Mouse (Mus musculus) MEL (cell line): ENCODE measurements around the gene Rpl9-ps6. TPM values are rescaled to one million over a fixed set of nuclear protein-coding genes. Genes with fewer than 3 reads are reported as not detected.

Experiments used
- DNase-seq: peaks from one replicate; pipeline ENCODE4 v3.0.0; 2011; ENCODE audit warnings: low read depth, low spot score
- H3K27ac ChIP-seq: 2 replicates; pipeline ENCODE4 v1.5.1; 2012; ENCODE audit warnings: low read depth, mild to moderate bottlenecking, control low read depth, low read length, moderate library complexity; ENCODE audit not compliant: control insufficient read depth
- H3K27me3 ChIP-seq, 2 experiments: fragments of 150-350 bp in 1 of 2; sonication (generic) in 1 of 2; 2 replicates each; pipeline ENCODE4 v1.6.1; 2012; ENCODE audit warnings: low read length in 2 of 2, mild to moderate bottlenecking in 2 of 2, improper control_type of control experiment in 1 of 2, moderate library complexity in 1 of 2; ENCODE audit not compliant: insufficient read depth in 2 of 2, control insufficient read depth in 1 of 2
- H3K36me3 ChIP-seq, 2 experiments: 2 replicates each; pipeline ENCODE4 v1.6.1; 2012 to 2014; ENCODE audit warnings: low read length in 2 of 2, improper control_type of control experiment in 1 of 2, inconsistent platforms in 1 of 2, mild to moderate bottlenecking in 1 of 2; ENCODE audit not compliant: insufficient read depth in 2 of 2, control insufficient read depth in 1 of 2
- H3K4me1 ChIP-seq, 2 experiments: fragments of 150-350 bp in 1 of 2; sonication (generic) in 1 of 2; 2 replicates each; pipeline ENCODE4 v1.6.1; 2012; ENCODE audit warnings: low read length in 2 of 2, improper control_type of control experiment in 1 of 2, mild to moderate bottlenecking in 1 of 2; ENCODE audit not compliant: insufficient read depth in 2 of 2, control insufficient read depth in 1 of 2
- H3K4me3 ChIP-seq, 2 experiments: fragments of 150-350 bp in 1 of 2; sonication (generic) in 1 of 2; 2 replicates each; pipeline ENCODE4 v1.5.1; 2012; ENCODE audit warnings: low read depth in 2 of 2, low read length in 2 of 2, mild to moderate bottlenecking in 2 of 2, moderate library complexity in 2 of 2, control low read depth in 1 of 2, improper control_type of control experiment in 1 of 2; ENCODE audit not compliant: control insufficient read depth in 1 of 2, insufficient read depth in 1 of 2
- H3K79me2 ChIP-seq: 2 replicates; pipeline ENCODE4 v1.6.1; 2012; ENCODE audit warnings: mild to moderate bottlenecking, low read length, moderate library complexity; ENCODE audit not compliant: control insufficient read depth, poor library complexity, insufficient read depth
- H3K9ac ChIP-seq: 2 replicates; pipeline ENCODE4 v1.6.1; 2012; ENCODE audit warnings: low read depth, mild to moderate bottlenecking, control low read depth, low read length, moderate library complexity; ENCODE audit not compliant: control insufficient read depth, poor library complexity, severe bottlenecking
- H3K9me3 ChIP-seq: fragments of 150-350 bp; sonication (generic); replicated peaks from 2 replicates; pipeline ENCODE4 v1.6.1; 2012; ENCODE audit warnings: mild to moderate bottlenecking, low read length, improper control_type of control experiment, moderate library complexity; ENCODE audit not compliant: insufficient read depth
- BHLHE40 ChIP-seq: IDR thresholded peaks from 2 replicates; pipeline ENCODE4 v1.6.1; 2012; ENCODE audit warnings: low read depth, mild to moderate bottlenecking, inconsistent platforms, low read length, improper control_type of control experiment, borderline replicate concordance
- CHD1 ChIP-seq: IDR thresholded peaks from 2 replicates; pipeline ENCODE4 v1.6.1; 2012; ENCODE audit warnings: low read depth, mild to moderate bottlenecking, inconsistent platforms, low read length, improper control_type of control experiment
- CHD2 ChIP-seq: IDR thresholded peaks from 2 replicates; pipeline ENCODE4 v1.6.1; 2011; ENCODE audit warnings: low read length, improper control_type of control experiment
- CTCF ChIP-seq, 3 experiments: IDR thresholded peaks in 2 of 3; conservative IDR thresholded peaks in 1 of 3; 2 replicates each; pipeline ENCODE4 v1.5.1; 2011 to 2012; ENCODE audit warnings: low read length in 3 of 3, low read depth in 2 of 3, mild to moderate bottlenecking in 2 of 3, improper control_type of control experiment in 1 of 3, inconsistent platforms in 1 of 3, mixed read lengths in 1 of 3, moderate library complexity in 1 of 3; ENCODE audit not compliant: control insufficient read depth in 1 of 3, insufficient read depth in 1 of 3, poor library complexity in 1 of 3, severe bottlenecking in 1 of 3
- E2F4 ChIP-seq: IDR thresholded peaks from 2 replicates; pipeline ENCODE4 v1.6.1; 2011; ENCODE audit warnings: low read depth, low read length, improper control_type of control experiment, borderline replicate concordance
- ELF1 ChIP-seq: IDR thresholded peaks from 2 replicates; pipeline ENCODE4 v1.6.1; 2014; ENCODE audit warnings: low read depth, mild to moderate bottlenecking, inconsistent platforms, low read length, improper control_type of control experiment, moderate library complexity
- EP300 ChIP-seq, 2 experiments: IDR thresholded peaks; 2 replicates each; pipeline ENCODE4 v1.6.1; 2011; ENCODE audit warnings: improper control_type of control experiment in 2 of 2, low read length in 2 of 2, low read depth in 1 of 2, mild to moderate bottlenecking in 1 of 2
- ETS1 ChIP-seq: IDR thresholded peaks from 2 replicates; pipeline ENCODE4 v1.6.1; 2012; ENCODE audit warnings: low read depth, mild to moderate bottlenecking, inconsistent platforms, low read length, improper control_type of control experiment, moderate library complexity
- GABPA ChIP-seq: IDR thresholded peaks from 2 replicates; pipeline ENCODE4 v1.6.1; 2012; ENCODE audit warnings: low read depth, mild to moderate bottlenecking, inconsistent platforms, low read length, improper control_type of control experiment, moderate library complexity
- GATA1 ChIP-seq: IDR thresholded peaks from 2 replicates; pipeline ENCODE4 v1.6.1; 2011; ENCODE audit warnings: low read depth, low read length, improper control_type of control experiment
- HCFC1 ChIP-seq: IDR thresholded peaks from 2 replicates; pipeline ENCODE4 v1.6.1; 2012; ENCODE audit warnings: low read depth, mild to moderate bottlenecking, inconsistent platforms, low read length, improper control_type of control experiment, moderate library complexity
- JUND ChIP-seq: IDR thresholded peaks from 2 replicates; pipeline ENCODE4 v1.6.1; 2011; ENCODE audit warnings: low read depth, mild to moderate bottlenecking, improper control_type of control experiment, low read length
- KAT2A ChIP-seq: conservative IDR thresholded peaks from 2 replicates; pipeline ENCODE4 v1.6.1; 2012; ENCODE audit warnings: low read depth, low read length, improper control_type of control experiment, inconsistent platforms
- MAFK ChIP-seq: IDR thresholded peaks from 2 replicates; pipeline ENCODE4 v1.6.1; 2011; ENCODE audit warnings: low read depth, mild to moderate bottlenecking, low read length, improper control_type of control experiment, borderline replicate concordance
- MAX ChIP-seq: IDR thresholded peaks from 2 replicates; pipeline ENCODE4 v1.6.1; 2011; ENCODE audit warnings: low read length, improper control_type of control experiment
- MAZ ChIP-seq: IDR thresholded peaks from 2 replicates; pipeline ENCODE4 v1.6.1; 2012; ENCODE audit warnings: low read depth, mild to moderate bottlenecking, inconsistent platforms, low read length, improper control_type of control experiment
- MEF2A ChIP-seq: IDR thresholded peaks from 2 replicates; pipeline ENCODE4 v1.6.1; 2014; ENCODE audit warnings: low read depth, mild to moderate bottlenecking, inconsistent platforms, low read length, improper control_type of control experiment; ENCODE audit not compliant: poor library complexity, insufficient replicate concordance, severe bottlenecking; ENCODE audit errors: extremely low read depth
- MXI1 ChIP-seq: IDR thresholded peaks from 2 replicates; pipeline ENCODE4 v1.6.1; 2011; ENCODE audit warnings: mild to moderate bottlenecking, low read depth, low read length, improper control_type of control experiment
- MYB ChIP-seq: IDR thresholded peaks from 2 replicates; pipeline ENCODE4 v1.6.1; 2011; ENCODE audit warnings: mild to moderate bottlenecking, low read depth, low read length, improper control_type of control experiment
- MYC ChIP-seq: IDR thresholded peaks from 2 replicates; pipeline ENCODE4 v1.6.1; 2011; ENCODE audit warnings: low read depth, mild to moderate bottlenecking, low read length, improper control_type of control experiment, moderate library complexity
- NELFE ChIP-seq: IDR thresholded peaks from 2 replicates; pipeline ENCODE4 v1.6.1; 2011; ENCODE audit warnings: low read depth, low read length, improper control_type of control experiment
- NRF1 ChIP-seq: IDR thresholded peaks from 2 replicates; pipeline ENCODE4 v1.6.1; 2014; ENCODE audit warnings: low read depth, mild to moderate bottlenecking, inconsistent platforms, low read length, improper control_type of control experiment, moderate library complexity; ENCODE audit not compliant: poor library complexity, insufficient read depth, severe bottlenecking
- POLR2A ChIP-seq, 2 experiments: IDR thresholded peaks; 2 replicates each; pipeline ENCODE4 v1.6.1; 2011 to 2012; ENCODE audit warnings: low read length in 2 of 2, mild to moderate bottlenecking in 2 of 2, control low read depth in 1 of 2, improper control_type of control experiment in 1 of 2, low read depth in 1 of 2, moderate library complexity in 1 of 2; ENCODE audit not compliant: control insufficient read depth in 1 of 2, insufficient read depth in 1 of 2, poor library complexity in 1 of 2
- POLR2AphosphoS2 ChIP-seq: IDR thresholded peaks from 2 replicates; pipeline ENCODE4 v1.6.1; 2011; ENCODE audit warnings: low read length, improper control_type of control experiment
- POLR2AphosphoS5 ChIP-seq: IDR thresholded peaks from 2 replicates; pipeline ENCODE4 v1.6.1; 2012; ENCODE audit warnings: low read depth, borderline replicate concordance, mild to moderate bottlenecking, inconsistent platforms, low read length, moderate library complexity, mixed read lengths
- RAD21 ChIP-seq: IDR thresholded peaks from 2 replicates; pipeline ENCODE4 v1.6.1; 2011; ENCODE audit warnings: mild to moderate bottlenecking, low read depth, low read length, improper control_type of control experiment
- RCOR1 ChIP-seq: IDR thresholded peaks from 2 replicates; pipeline ENCODE4 v1.6.1; 2012; ENCODE audit warnings: low read depth, mild to moderate bottlenecking, inconsistent platforms, low read length, improper control_type of control experiment
- SIN3A ChIP-seq: IDR thresholded peaks from 2 replicates; pipeline ENCODE4 v1.6.1; 2012; ENCODE audit warnings: low read length, improper control_type of control experiment, inconsistent platforms
- TAL1 ChIP-seq: IDR thresholded peaks from 2 replicates; pipeline ENCODE4 v1.6.1; 2012; ENCODE audit warnings: mild to moderate bottlenecking, inconsistent platforms, low read length, moderate library complexity, mixed read lengths
- TBP ChIP-seq: IDR thresholded peaks from 2 replicates; pipeline ENCODE4 v1.8.0; 2011; ENCODE audit warnings: low read depth, low read length, improper control_type of control experiment
- TCF12 ChIP-seq: IDR thresholded peaks from 2 replicates; pipeline ENCODE4 v1.6.1; 2014; ENCODE audit warnings: low read depth, mild to moderate bottlenecking, inconsistent platforms, low read length, improper control_type of control experiment, moderate library complexity
- UBTF ChIP-seq: IDR thresholded peaks from 2 replicates; pipeline ENCODE4 v1.6.1; 2012; ENCODE audit warnings: low read depth, mild to moderate bottlenecking, inconsistent platforms, low read length, improper control_type of control experiment, moderate library complexity, borderline replicate concordance; ENCODE audit not compliant: insufficient read depth
- USF1 ChIP-seq: IDR thresholded peaks from 2 replicates; pipeline ENCODE4 v1.6.1; 2014; ENCODE audit warnings: low read depth, mild to moderate bottlenecking, inconsistent platforms, low read length, improper control_type of control experiment, moderate library complexity
- USF2 ChIP-seq, 2 experiments: IDR thresholded peaks; 2 replicates each; pipeline ENCODE4 v1.6.1; 2011 to 2012; ENCODE audit warnings: improper control_type of control experiment in 2 of 2, low read length in 2 of 2, borderline replicate concordance in 1 of 2, inconsistent platforms in 1 of 2, low read depth in 1 of 2, mild to moderate bottlenecking in 1 of 2; ENCODE audit not compliant: insufficient read depth in 1 of 2
- ZC3H11A ChIP-seq: IDR thresholded peaks from 2 replicates; pipeline ENCODE4 v1.6.1; 2012; ENCODE audit warnings: low read depth, mild to moderate bottlenecking, inconsistent platforms, low read length, improper control_type of control experiment
- ZKSCAN1 ChIP-seq: IDR thresholded peaks from 2 replicates; pipeline ENCODE4 v1.6.1; 2012; ENCODE audit warnings: low read depth, mild to moderate bottlenecking, inconsistent platforms, low read length, improper control_type of control experiment, moderate library complexity
- ZMIZ1 ChIP-seq: IDR thresholded peaks from 2 replicates; pipeline ENCODE4 v1.6.1; 2012; ENCODE audit warnings: low read depth, mild to moderate bottlenecking, inconsistent platforms, low read length, improper control_type of control experiment, moderate library complexity
- ZNF384 ChIP-seq: IDR thresholded peaks from 2 replicates; pipeline ENCODE4 v1.6.1; 2012; ENCODE audit warnings: low read depth, mild to moderate bottlenecking, inconsistent platforms, low read length, improper control_type of control experiment
- polyA plus RNA-seq, 2 experiments: library from polyadenylated mRNA; stranded (reverse) in 1 of 2; unstranded in 1 of 2; fragments of >175 nt in 1 of 2; fragments of >200 nt in 1 of 2; gene quantifications; 2 replicates each; pipeline versions ENCODE4 v1.2.1 to v1.2.4; 2012; ENCODE audit warnings: low replicate concordance in 2 of 2, low read depth in 1 of 2; ENCODE audit not compliant: insufficient read length in 2 of 2, insufficient read depth in 1 of 2, missing spikeins in 1 of 2
- total RNA-seq: library from RNA; depleted of rRNA; stranded (reverse); fragments of 300-350 nt; gene quantifications from 2 replicates; pipeline ENCODE4 v1.2.3, GENCODE M21; 2012

Rpl9-ps6 gene
- total and polyA plus RNA-seq, 3 experiments = 95.5 to 161 TPM; not detected in 1

- Histone ChIP-seq H3K9me3 (no peaks in the 10 kb centered on the region), H3K79me2 (peaks cover 59% of the 10 kb centered on the region), H3K4me3 (no peak overlapping the region), H3K4me1 (peaks cover 11 to 12% of the 10 kb centered on the region in 2 experiments), H3K27ac (no peak overlapping the region), H3K9ac (no peak overlapping the region), H3K36me3 (peaks cover 37 to 53% of the 10 kb centered on the region in 2 experiments), H3K27me3 (no peaks in the 10 kb centered on the region)
- peak; percentile 59 for DNase-seq
- TF ChIP-seq MYC (0 out of 2 replicates have a peak, but pooled peaks have one; percentile 37), POLR2AphosphoS2 (peak; percentile 40; the same call in 1 of the 2 replicates), GABPA (no peak), MAZ (no peak), NELFE (no peak), SIN3A (no peak), TBP (no peak), HCFC1 (no peak), BHLHE40 (no peak), MAFK (no peak), MAX (no peak), RCOR1 (no peak), ZC3H11A (no peak), ZKSCAN1 (no peak), GATA1 (no peak), USF1 (no peak), USF2 (IDR thresholded peaks at IDR 0.05; ENCODE audit: borderline replicate concordance in 1 of 2, insufficient read depth in 1 of 2, low read depth in 1 of 2, low read length in 2 of 2) (no peak), E2F4 (no peak), RAD21 (peak; percentile 35), TAL1 (no peak), EP300 (IDR thresholded peaks at IDR 0.05; ENCODE audit: low read depth in 1 of 2, low read length in 2 of 2) (no peak), ELF1 (no peak), TCF12 (no peak), MEF2A (no peak), KAT2A (no peak), CHD2 (no peak), POLR2A (IDR thresholded peaks at IDR 0.05; ENCODE audit: control insufficient read depth in 1 of 2, insufficient read depth in 1 of 2, low read depth in 1 of 2, low read length in 2 of 2, poor library complexity in 1 of 2) (no peak; a peak in 1 of 4 replicates), ZNF384 (no peak), MYB (no peak), MXI1 (no peak), UBTF (no peak), CTCF (IDR thresholded peaks at IDR 0.05 in 2 of 3, conservative IDR thresholded peaks at IDR 0.05 in 1 of 3; ENCODE audit: control insufficient read depth in 1 of 3, insufficient read depth in 1 of 3, low read depth in 2 of 3, low read length in 3 of 3, poor library complexity in 1 of 3, severe bottlenecking in 1 of 3) (peak in 2 of 3 experiments; percentile 51 to 60; a peak in 4 of 6 replicates), NRF1 (no peak), JUND (no peak), POLR2AphosphoS5 (no peak), ETS1 (no peak), ZMIZ1 (no peak), CHD1 (no peak)
Observed at GRCm38 (mm10) chr19:32501414-32501813, 35.0 kb upstream of the Rpl9-ps6 start.
